Mouse (Mus musculus) cerebellum, postnatal 4 days (tissue): ENCODE results near the gene Glis3.

Experiments
- DNase-seq, 2 experiments: peaks; one replicate each; pipeline ENCODE4 v3.0.0; 2022; ENCODE audit warnings: low spot score in 2 of 2, mixed read lengths in 1 of 2

Glis3 gene

GRCm38 (mm10) chr19:28328444-28329110, 351.3 kb downstream of the Glis3 start:
- DNase-seq, result no peak

DNA sequence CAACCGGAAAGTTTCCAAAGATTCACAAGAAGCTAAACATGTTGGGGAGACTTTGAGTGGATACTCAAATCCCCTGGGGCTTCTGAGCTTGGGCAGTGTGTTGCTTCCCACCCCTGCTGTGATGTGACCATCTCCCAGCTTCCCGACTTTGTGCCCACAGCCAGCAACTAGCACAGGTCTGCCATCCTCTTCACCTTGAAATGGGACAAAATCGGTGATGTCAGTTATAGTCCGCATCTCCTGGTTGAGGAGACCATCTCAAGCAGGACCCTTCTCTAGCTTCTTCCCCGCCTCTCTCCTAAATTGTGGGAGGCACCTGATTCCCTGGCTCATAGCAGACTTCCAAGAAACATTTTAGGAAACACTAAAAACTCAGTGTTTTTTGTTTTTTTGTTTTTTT, 352.3 kb downstream of the Glis3 start:
- DNase-seq, result no peak

DNA sequence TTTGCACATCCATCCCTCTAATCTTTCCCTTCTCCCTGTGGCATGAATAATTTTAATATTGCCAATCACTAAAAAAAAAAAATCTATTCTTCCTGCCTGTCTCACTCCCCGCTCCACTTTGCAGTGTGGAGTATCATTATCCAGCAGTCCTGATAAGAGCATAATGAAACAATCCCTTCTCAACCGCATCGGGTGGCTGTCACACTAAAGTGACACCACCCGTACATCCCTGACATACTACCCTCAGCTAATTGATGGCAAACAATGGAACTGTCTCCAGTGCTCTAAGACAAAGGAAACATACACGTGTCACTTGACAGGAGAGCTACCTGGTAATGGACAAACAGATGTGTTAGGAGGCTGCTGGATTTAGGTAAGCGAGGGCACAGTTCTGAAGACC, 373.8 kb downstream of the Glis3 start:
- no peak for DNase-seq

GRCm38 (mm10) chr19:28305510-28305909, 374.4 kb downstream of the Glis3 start:
- DNase-seq, result no peak

GRCm38 (mm10) chr19:28302831-28303242, 377.0 kb downstream of the Glis3 start:
- no peak for DNase-seq

DNA sequence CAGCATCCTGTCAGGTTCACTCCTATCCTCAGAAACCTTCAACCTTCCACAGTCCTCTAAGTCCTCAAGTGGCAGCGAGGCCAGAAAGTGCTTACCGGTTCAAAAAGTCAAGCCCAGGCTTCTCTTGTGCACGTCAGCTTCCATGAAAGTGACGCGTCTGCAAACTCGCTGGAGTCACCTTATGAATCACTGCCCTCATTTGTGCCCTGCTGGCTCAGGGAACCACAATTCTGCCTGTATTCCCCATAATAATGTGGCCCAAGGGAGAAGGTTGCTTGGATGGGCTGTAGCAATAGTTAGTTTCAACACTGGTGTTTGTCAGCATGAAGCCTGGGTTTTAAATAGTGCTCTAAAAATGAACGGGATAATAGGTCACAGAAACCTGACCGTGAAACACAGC, 379.7 kb downstream of the Glis3 start:
- DNase-seq, result no peak

GRCm38 (mm10) chr19:28299211-28299775, 380.6 kb downstream of the Glis3 start:
- DNase-seq, result no peak

DNA sequence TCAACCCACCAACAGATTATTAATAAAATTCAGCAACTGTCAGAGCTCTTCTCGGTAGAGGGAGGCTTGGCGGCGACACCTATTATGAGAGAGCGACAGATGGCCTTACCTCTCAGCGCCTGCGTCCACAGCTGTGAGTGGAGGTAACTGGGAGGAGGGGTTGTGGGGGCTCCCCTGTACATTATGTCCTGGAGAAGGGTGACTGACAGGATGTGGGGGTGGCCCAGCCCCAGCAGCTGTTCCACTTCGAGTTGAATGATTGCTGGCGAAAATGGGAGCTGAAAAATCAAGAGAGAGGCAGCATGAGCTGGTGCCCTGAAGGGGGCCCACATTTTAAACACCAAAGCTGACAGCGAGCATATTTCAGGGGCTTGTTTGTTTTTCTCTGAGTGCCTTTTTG, 381.2 kb downstream of the Glis3 start:
- DNase-seq, result no peak

DNA sequence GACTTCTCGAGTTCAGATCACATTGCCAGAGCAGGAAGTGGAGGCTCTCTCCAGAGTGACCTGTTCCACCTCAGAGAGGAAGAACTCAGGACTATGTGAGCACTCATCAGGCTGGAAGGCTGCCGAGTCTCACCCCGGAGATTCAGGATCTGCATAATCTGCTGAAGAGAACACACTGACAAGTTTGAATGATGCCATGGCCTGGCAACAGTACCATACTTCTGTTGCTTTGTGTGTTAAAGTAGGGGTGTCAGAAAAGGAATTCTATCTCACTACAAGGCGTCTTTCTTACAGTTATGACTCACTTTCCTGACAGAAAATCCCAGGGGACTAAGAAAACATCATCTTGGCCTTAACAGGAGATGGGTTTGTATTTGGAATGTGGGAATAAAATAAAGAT, 388.3 kb downstream of the Glis3 start:
- no peak for DNase-seq

DNA sequence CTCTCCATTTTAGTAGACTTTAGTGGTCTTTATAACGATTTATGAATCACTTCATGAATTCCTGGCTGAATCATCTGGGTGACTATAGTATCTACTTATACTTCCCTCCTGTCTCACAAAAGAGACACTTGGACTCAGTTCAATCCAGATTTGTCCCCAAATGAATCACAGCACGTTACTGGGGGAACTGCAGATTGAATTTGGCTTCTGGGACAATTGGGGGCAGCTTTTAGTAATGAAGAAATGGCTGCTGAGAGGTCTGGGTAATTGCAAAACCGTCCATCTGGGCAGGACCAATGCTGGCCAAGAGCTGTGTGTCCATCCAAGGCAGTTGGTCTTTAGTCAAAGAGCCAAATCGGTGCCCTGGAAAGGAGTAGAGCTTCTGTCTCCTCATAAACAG, 390.4 kb downstream of the Glis3 start:
- DNase-seq, result peak in 1 of 2 experiments; percentile 18

GRCm38 (mm10) chr19:28287431-28287830, 392.4 kb downstream of the Glis3 start:
- no peak for DNase-seq

- no peak for DNase-seq
These were observed 395.7 kb downstream of the Glis3 start for GRCm38 (mm10) chr19:28284098-28284569.

GRCm38 (mm10) chr19:28283241-28284097, 396.4 kb downstream of the Glis3 start:
- DNase-seq, result no peak

- no peak for DNase-seq
These were observed 398.5 kb downstream of the Glis3 start for GRCm38 (mm10) chr19:28281405-28281804.

GRCm38 (mm10) chr19:28277104-28277503, 402.8 kb downstream of the Glis3 start:
- DNase-seq, result no peak

- no peak for DNase-seq
These were observed 405.4 kb downstream of the Glis3 start for GRCm38 (mm10) chr19:28274501-28274900.

DNA sequence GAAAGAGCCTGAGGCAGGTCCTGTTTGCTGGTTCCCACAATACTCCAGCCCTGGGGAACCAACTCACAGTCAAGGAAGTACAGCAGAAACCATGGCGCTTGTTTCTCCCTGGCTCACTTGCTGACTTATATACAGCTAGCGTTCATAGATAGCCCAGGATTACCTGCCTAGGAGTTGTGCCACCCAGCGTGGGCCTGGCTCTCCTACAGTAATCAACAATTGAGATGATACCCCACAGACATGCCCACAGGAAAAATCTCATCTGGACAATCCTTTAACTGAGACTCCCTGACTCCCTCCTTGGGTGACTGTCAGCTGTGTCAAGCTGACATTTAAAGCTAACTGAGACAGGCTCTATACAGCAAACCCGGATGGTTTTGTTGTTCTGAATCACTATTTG, 405.9 kb downstream of the Glis3 start:
- DNase-seq, result no peak

DNA sequence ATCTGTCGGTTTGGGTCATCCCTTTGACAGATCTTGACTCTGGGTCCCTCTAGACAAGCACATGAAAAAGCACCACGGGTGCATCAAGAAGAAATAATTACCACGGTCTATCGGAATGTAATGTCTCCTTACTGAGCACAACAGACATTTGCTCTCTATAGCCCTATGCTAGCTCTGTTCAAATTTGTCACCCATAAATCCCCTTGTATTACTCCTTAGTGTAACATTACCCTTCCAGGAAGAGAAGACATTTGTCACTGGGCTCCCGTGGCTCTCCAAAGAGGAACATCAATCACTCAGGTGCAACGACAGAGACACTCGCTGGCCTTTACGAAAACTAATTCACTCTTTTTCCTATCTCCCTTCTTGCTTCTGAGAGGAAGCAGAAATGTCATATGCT, 413.0 kb downstream of the Glis3 start:
- no peak for DNase-seq

GRCm38 (mm10) chr19:28265776-28266175, 414.1 kb downstream of the Glis3 start:
- no peak for DNase-seq

GRCm38 (mm10) chr19:28258907-28259675, 420.8 kb downstream of the Glis3 start:
- DNase-seq, result no peak

DNA sequence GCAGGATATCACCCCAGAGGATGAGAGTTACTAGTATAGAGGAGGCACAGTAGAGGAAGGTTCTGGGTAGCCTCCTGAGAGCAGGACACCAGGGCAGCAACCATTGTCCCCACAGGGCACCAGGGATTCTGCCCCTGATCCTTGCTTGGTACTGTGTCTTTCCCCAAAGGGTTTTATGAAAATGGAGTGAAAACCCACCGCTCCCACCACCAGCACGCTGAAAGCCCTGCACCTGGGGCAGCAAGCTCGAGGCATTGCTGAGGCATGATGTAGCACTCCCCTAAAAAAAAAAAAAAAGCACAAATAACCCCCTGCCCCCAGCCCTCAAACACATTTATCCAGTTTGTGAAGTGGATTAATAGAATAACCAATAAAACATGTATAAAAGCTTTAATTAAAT, 421.4 kb downstream of the Glis3 start:
- DNase-seq, result no peak

- no peak for DNase-seq
These were observed 432.5 kb downstream of the Glis3 start for GRCm38 (mm10) chr19:28247345-28247744.
